Mouse (Mus musculus): ENCODE data around the gene Crybg1. TPM values are rescaled to one million over a fixed set of nuclear protein-coding genes. Genes with fewer than 3 reads are reported as not detected.

The Crybg1 gene
- polyA plus RNA-seq, 1 experiment from 2014 or later: 2.9 TPM

GRCm38 (mm10) chr10:44002995-44003524, 145.6 kb downstream of the Crybg1 start:
- Histone ChIP-seq H3K9ac (peak overlapping the region; percentile 51; the same call in 1 of the 2 replicates), H3K27me3 (peaks cover 76% of the 10 kb centered on the region), H3K4me3 (replicated peaks) (peak overlapping the region; percentile 65), H3K9me3 (replicated peaks) (no peaks in the 10 kb centered on the region), H3K36me3 (no peaks in the 10 kb centered on the region), H3K4me2 (peak overlapping the region; percentile 82), H3K27ac (no peak overlapping the region), H3K4me1 (peaks cover 45% of the 10 kb centered on the region)
- no peak for ATAC-seq (replicated peaks; ENCODE audit: low FRiP score)
- WGBS: 4% methylated on average over 11 of the region's 11 CpGs

- ATAC-seq (replicated peaks; ENCODE audit: low FRiP score): no peak
- Histone ChIP-seq H3K9me3 (replicated peaks) (no peaks in the 10 kb centered on the region), H3K4me3 (replicated peaks) (no peak overlapping the region), H3K4me2 (peak overlapping the region; percentile 82; the same call in 1 of the 2 replicates), H3K36me3 (no peaks in the 10 kb centered on the region), H3K9ac (no peak overlapping the region), H3K4me1 (peaks cover 45% of the 10 kb centered on the region), H3K27ac (no peak overlapping the region), H3K27me3 (peaks cover 76% of the 10 kb centered on the region)
- WGBS: 18% methylated on average over 14 of the region's 14 CpGs
Observed at GRCm38 (mm10) chr10:44002004-44002940, 146.4 kb downstream of the Crybg1 start.

- Histone ChIP-seq H3K27me3 (peaks cover 58% of the 10 kb centered on the region), H3K9ac (no peak overlapping the region), H3K4me1 (peaks cover 31% of the 10 kb centered on the region), H3K27ac (no peak overlapping the region), H3K36me3 (no peaks in the 10 kb centered on the region), H3K4me3 (replicated peaks) (no peak overlapping the region), H3K9me3 (replicated peaks) (no peaks in the 10 kb centered on the region), H3K4me2 (no peak overlapping the region)
- no peak for ATAC-seq (replicated peaks; ENCODE audit: low FRiP score)
- 44% methylated on average over 2 of the region's 2 CpGs for WGBS
Observed at GRCm38 (mm10) chr10:44000156-44000865, 148.3 kb downstream of the Crybg1 start.

GRCm38 (mm10) chr10:43998503-43999082, 150.1 kb downstream of the Crybg1 start:
- ATAC-seq (replicated peaks; ENCODE audit: low FRiP score): no peak
- no peak overlapping the region for H3K9ac ChIP-seq
- no peaks in the 10 kb centered on the region for H3K36me3 ChIP-seq
- H3K27ac ChIP-seq: no peak overlapping the region
- no peak overlapping the region for H3K4me2 ChIP-seq
- H3K4me1 ChIP-seq: peaks cover 17% of the 10 kb centered on the region
- H3K9me3 ChIP-seq (replicated peaks): no peaks in the 10 kb centered on the region
- WGBS: 84% methylated on average over 8 of the region's 8 CpGs
- peaks cover 40% of the 10 kb centered on the region for H3K27me3 ChIP-seq
- H3K4me3 ChIP-seq (replicated peaks): no peak overlapping the region

GRCm38 (mm10) chr10:43998023-43998422, 150.6 kb downstream of the Crybg1 start:
- peaks cover 35% of the 10 kb centered on the region for H3K27me3 ChIP-seq
- no peaks in the 10 kb centered on the region for H3K9me3 ChIP-seq (replicated peaks)
- H3K4me1 ChIP-seq: peaks cover 11% of the 10 kb centered on the region
- no peak overlapping the region for H3K4me2 ChIP-seq
- H3K4me3 ChIP-seq (replicated peaks): no peak overlapping the region
- H3K27ac ChIP-seq: no peak overlapping the region
- H3K9ac ChIP-seq: no peak overlapping the region
- WGBS: 62% methylated on average over 9 of the region's 9 CpGs
- ATAC-seq (replicated peaks; ENCODE audit: low FRiP score): no peak
- H3K36me3 ChIP-seq: no peaks in the 10 kb centered on the region

GRCm38 (mm10) chr10:43997276-43997675, 151.4 kb downstream of the Crybg1 start:
- Histone ChIP-seq H3K4me2 (no peak overlapping the region), H3K4me1 (peaks cover 5% of the 10 kb centered on the region; the same call in 1 of the 2 replicates), H3K27me3 (peaks cover 27% of the 10 kb centered on the region), H3K9ac (no peak overlapping the region), H3K36me3 (no peaks in the 10 kb centered on the region), H3K4me3 (replicated peaks) (no peak overlapping the region), H3K27ac (no peak overlapping the region), H3K9me3 (replicated peaks) (no peaks in the 10 kb centered on the region)
- ATAC-seq (replicated peaks; ENCODE audit: low FRiP score): no peak
- WGBS: 92% methylated on average over 10 of the region's 10 CpGs

GRCm38 (mm10) chr10:43995858-43996650, 152.6 kb downstream of the Crybg1 start:
- Histone ChIP-seq H3K9me3 (replicated peaks) (no peaks in the 10 kb centered on the region), H3K9ac (no peak overlapping the region), H3K4me1 (0 out of 2 replicates have a peak, but pooled peaks cover 2% of the 10 kb centered on the region), H3K36me3 (no peaks in the 10 kb centered on the region), H3K27ac (no peak overlapping the region), H3K27me3 (peaks cover 15% of the 10 kb centered on the region), H3K4me3 (replicated peaks) (no peak overlapping the region), H3K4me2 (no peak overlapping the region)
- WGBS: 79% methylated on average over 10 of the region's 10 CpGs
- ATAC-seq (replicated peaks; ENCODE audit: low FRiP score): no peak

- Histone ChIP-seq H3K27me3 (0 out of 2 replicates have a peak, but pooled peaks cover 2% of the 10 kb centered on the region), H3K4me3 (replicated peaks) (no peak overlapping the region), H3K36me3 (no peaks in the 10 kb centered on the region), H3K27ac (no peak overlapping the region), H3K9me3 (replicated peaks) (no peaks in the 10 kb centered on the region), H3K4me2 (no peak overlapping the region), H3K9ac (no peak overlapping the region), H3K4me1 (no peaks in the 10 kb centered on the region)
- no peak for ATAC-seq (replicated peaks; ENCODE audit: low FRiP score)
- 48% methylated on average over 6 of the region's 6 CpGs for WGBS
Observed at GRCm38 (mm10) chr10:43993198-43993597, 155.5 kb downstream of the Crybg1 start.

GRCm38 (mm10) chr10:43992506-43992905, 156.1 kb downstream of the Crybg1 start:
- ATAC-seq (replicated peaks; ENCODE audit: low FRiP score): no peak
- WGBS: 85% methylated on average over 5 of the region's 5 CpGs

GRCm38 (mm10) chr10:43991268-43991667, 157.4 kb downstream of the Crybg1 start:
- Histone ChIP-seq H3K36me3 (no peaks in the 10 kb centered on the region), H3K4me3 (replicated peaks) (no peak overlapping the region), H3K4me2 (no peak overlapping the region), H3K9ac (no peak overlapping the region), H3K27ac (no peak overlapping the region), H3K27me3 (no peaks in the 10 kb centered on the region), H3K4me1 (no peaks in the 10 kb centered on the region), H3K9me3 (replicated peaks) (no peaks in the 10 kb centered on the region)
- ATAC-seq (replicated peaks; ENCODE audit: low FRiP score): no peak
- 93% methylated on average over 5 of the region's 5 CpGs for WGBS

More at GRCm38 (mm10) chr10:43992506-43992905, 156.1 kb downstream of the Crybg1 start:
- Histone ChIP-seq H3K27me3 (no peaks in the 10 kb centered on the region), H3K36me3 (no peaks in the 10 kb centered on the region), H3K9ac (no peak overlapping the region), H3K27ac (no peak overlapping the region), H3K4me1 (no peaks in the 10 kb centered on the region), H3K4me3 (replicated peaks) (no peak overlapping the region), H3K9me3 (replicated peaks) (no peaks in the 10 kb centered on the region), H3K4me2 (no peak overlapping the region)

- no peak overlapping the region for H3K4me3 ChIP-seq (replicated peaks)
- ATAC-seq (replicated peaks; ENCODE audit: low FRiP score): no peak
- H3K9ac ChIP-seq: no peak overlapping the region
- H3K27ac ChIP-seq: no peak overlapping the region
- no peaks in the 10 kb centered on the region for H3K9me3 ChIP-seq (replicated peaks)
- H3K4me1 ChIP-seq: peaks cover 4% of the 10 kb centered on the region; the same call in 1 of the 2 replicates
- no peaks in the 10 kb centered on the region for H3K27me3 ChIP-seq
- WGBS: 86% methylated on average over 2 of the region's 2 CpGs
- no peak overlapping the region for H3K4me2 ChIP-seq
- no peaks in the 10 kb centered on the region for H3K36me3 ChIP-seq
Observed at GRCm38 (mm10) chr10:43983866-43984265, 164.8 kb downstream of the Crybg1 start.
